Mouse (Mus musculus) kidney, postnatal 4 days (tissue): ENCODE measurements around the gene Serpine2.

Experiments
- DNase-seq, 2 experiments: peaks; one replicate each; pipeline ENCODE4 v3.0.0; 2021; ENCODE audit warnings: mixed read lengths in 2 of 2

The Serpine2 gene

DNA sequence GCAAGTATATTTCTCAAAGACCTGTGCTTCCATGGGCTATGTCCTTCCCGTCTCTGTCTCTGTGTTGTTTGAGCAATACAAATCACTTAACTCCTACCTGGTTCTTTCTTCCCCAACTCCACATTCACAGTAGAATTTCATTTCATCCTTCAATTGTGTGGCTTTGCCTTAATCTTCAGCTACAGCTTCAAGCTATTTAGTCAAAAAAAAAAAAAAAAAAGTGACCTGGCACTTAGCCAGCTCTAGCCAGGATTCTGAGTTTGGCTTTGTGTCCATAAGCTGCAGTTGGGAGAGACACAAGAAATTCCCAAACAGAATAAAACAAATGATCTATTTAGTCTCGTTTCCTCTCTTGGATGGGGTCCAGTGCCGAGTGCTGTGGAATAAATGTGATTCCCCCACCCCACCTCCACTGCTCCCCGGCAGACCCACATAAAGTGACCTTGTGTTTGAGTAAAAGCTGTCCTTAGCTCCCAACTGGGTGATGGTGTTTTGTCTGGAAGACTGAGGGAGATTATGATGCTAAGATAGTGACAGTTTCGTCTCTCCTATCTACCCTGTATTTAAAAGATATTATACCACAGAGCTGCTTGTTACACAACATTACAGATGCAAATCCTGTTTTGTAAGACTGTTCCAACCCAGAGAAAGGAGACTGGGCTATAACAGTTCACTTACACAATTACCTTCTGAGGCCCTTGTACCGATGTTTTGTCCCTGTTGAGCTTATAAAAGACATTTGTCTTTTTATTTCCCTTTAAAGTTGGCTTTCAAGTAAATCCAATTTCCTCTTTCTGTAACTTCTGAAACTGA lies at the start of gene Serpine2:
Serpine2 (minus strand) TSS at position 51 of the 813 bp plus-strand sequence.
- peak; percentile 29 to 48 for DNase-seq

DNA sequence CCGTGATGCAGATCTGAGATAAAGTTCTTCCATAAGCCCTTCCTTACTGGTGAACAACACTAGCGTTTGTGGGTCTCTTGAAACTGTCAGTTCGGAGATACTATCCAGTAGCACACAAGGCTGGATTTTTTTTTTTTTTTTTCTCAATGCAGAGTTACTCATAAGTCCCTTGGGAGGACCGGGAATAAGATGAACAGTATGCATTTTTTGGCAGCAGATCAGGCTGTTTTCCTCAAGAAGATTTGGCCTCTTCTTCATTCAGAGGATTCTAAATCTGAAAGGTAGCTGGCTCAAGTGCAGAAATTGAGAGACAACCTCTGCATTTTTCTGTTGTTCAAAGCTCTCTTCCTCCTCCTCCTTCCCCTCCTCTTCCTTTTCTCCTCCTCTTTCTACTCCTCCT lies 46.8 kb upstream of the Serpine2 start:
- DNase-seq = no peak

DNA sequence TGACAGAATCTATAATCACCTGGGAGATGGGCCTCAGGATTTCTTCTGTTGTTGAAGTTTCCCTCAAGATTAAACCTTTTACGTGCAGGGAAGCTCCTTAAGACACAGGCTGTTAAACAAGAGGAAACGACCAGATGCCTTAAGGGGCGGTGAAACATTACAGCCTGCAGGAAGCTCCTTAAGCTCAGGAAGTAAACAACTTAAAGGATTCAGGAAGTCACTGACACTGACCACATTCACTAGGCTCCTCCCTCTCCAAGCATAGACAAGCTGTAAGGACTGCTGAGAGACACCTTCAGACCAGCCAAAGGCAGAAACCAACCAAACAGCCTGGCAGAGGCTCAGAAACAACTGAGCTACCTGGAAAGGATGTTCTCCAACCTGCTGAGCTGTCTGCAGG lies 44.3 kb upstream of the Serpine2 start:
- DNase-seq = no peak

DNA sequence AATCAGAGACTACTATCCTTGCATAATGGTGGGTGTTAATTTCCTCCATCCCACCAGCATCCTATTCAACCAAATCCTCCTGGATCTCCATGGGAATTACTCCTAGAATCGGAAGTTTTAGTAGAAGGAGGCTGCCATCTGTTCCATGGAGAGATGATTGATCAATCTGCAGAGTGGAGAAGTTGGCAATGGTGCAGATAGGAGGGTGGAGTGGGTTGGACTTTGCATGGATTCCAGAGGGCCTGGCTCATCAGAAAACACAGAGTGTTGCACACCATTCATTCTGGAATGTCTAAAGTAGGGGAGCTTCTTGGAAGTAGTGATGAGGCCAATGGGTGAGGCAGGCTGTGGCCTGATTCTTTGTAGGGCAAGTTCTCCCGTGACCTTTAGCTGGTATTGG lies 41.9 kb upstream of the Serpine2 start:
- no peak for DNase-seq

DNA sequence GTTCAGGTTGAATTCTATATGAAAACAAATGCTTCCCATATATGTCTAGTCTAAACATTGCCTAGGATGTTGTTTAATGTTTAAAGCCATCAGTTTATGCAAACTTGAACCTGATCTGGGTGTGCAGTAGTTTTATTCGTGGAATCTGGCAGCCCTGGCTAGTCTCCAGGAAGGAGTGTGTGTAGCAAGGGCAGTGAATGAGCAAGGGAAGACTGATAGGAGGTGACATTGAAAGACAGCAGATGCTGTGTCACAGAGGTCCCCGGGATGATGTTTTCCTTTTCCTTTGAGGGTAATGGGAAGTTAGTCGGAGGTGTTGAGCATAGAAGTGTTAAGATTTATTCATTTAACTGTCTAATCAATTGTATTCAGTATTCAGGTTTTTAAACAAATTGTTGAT lies 21.7 kb upstream of the Serpine2 start:
- DNase-seq = no peak

DNA sequence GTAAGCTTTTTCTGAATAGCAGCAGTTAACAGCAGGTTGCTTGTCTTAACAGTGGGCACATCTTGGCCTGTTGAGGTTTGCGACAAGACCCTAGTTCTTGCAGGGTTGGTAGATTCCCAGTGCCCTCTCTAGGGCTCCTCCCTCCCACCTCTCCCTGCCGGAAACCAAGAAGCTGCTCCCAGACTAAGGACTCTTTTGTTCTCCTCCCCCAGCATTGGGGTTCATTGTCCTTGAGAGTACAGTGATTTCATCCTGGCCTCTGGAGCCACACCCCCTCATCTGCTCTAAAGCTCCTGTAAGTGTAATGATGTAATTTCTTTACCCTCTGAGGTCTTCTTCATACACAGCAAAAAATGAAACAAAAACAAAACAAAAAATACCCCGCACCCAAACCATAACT lies 13.8 kb upstream of the Serpine2 start:
- no peak for DNase-seq

DNA sequence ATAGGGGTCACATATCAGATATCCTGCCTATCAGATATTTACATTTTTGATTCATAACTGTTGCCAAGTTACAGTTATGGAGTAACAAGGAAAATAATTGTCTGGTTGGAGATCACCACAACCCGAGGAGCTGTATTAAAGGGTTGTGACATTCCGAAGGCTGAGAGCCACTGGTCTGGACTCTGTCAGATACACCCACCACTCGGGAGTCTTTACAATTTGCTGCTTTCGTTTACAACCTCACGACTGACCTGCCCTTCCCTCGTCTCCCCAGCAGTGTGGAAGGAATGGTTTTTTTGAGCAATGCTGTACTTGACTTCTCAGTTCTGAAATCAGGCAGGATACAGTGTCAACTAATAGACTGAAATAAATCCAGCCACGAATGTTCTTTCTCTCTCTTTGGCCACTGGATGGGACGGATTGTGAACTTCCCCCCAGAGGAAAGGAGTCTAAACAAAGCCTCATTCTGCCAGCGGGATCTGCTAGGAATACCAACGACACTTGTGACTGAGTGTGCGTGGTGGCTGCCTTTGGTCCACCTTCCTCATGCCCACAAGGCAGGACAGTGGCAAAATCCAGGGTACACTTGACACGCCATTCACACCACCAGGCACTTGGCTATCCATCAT lies 455 bp downstream of the Serpine2 start:
- no peak for DNase-seq

DNA sequence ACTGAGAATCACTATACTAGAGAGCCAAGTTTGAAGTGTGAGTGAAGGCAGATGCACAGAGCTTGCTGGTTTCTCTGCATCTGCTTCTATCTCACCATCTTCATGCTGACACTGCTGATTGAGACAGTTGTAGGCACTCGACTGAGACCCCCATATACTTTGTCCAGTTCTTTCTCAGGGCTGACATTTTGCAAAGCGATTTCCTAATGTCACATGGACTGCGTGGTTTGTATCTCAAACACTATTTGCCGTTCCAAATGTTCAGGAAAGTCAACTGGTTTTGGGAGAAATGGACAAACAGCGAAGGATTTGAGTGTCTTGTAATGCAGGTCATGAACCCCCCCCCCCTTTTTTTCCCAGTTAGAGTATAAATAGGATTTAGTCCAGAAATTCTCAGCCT lies 1.0 kb downstream of the Serpine2 start:
- DNase-seq = no peak

DNA sequence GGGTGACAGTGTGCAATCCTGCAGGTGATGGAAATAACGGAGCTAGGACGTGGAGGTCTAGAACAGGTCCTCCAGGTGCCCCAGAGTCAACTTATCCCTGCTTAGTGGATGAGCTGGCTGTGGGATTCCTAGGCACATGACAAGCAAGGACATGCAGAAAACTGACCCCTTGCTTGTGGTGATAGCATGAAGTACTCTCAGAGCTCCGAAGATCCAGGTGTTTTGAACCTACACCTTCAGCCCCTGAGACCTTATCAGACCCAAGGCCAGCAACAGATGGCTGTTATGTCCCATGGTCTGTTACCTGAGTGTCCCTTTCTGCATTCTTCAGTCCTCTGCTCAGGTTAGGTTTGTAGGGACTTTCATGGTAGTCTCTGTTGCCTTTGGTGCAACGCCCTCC lies 2.0 kb downstream of the Serpine2 start:
- peak in 1 of 2 experiments; percentile 13 for DNase-seq

DNA sequence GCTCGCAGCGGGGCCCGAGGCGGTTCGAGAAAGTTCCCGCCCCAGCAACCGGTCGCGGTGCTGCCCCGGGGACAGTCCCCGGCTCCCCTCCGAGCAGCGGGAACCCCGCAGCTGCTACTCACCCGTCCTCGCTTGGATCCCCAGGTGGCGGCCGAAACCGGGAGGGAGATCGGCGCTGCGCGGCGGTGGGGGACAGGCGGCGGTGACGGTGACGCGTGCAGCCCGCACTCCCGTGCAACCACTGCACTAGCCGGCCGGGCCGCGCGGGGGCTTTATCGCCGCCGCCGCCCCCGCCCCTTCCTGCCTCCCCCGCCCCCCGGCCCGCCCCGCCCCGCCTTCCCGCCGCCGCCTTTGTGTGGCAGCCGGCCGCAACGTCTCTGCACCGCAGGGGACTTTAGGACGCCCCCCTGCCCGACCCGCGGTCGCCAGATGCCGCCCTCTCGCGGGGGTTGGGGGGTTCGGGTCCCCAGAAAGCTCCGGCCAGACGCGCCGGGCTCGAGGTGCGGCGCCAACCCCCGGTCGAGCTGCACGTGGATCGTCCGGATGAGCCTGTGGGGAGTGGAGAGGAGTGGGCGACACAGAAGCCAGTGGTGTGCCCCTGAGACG lies 2.5 kb downstream of the Serpine2 start:
- DNase-seq = peak; percentile 67 to 74

DNA sequence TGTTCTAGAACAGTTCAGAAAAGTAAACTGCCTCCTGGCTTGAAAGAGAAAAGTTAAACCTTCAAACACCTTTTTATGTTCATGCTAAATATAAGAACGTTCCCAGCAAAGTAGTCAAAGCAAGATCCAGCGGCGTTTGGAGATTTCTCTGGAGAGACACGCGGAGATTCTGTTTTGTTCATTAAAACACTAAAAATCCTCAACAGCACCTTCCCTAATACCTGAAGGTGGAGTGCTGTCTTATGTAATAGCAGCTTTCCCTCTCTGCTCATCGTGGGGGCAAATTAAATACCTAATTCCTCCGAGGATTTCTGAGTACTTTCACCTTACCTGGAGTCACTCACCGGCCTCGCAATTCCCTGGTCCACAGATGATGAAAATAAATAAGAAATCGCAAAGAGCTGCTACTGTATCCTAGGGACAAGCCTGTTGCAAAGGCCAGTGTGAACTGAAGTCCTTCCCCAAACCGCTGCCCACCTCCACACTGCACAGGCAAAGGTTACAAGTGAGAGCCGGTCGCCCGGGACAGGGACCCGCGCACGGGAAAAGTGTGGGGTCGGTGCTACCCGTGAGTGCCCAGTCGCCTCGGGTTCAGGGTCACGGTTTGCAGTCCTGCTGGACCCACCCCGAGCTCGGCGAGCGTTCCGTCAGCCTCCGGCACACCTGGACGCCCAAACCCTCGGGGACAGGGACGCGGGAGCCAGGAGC lies 3.1 kb downstream of the Serpine2 start:
- DNase-seq = no peak

DNA sequence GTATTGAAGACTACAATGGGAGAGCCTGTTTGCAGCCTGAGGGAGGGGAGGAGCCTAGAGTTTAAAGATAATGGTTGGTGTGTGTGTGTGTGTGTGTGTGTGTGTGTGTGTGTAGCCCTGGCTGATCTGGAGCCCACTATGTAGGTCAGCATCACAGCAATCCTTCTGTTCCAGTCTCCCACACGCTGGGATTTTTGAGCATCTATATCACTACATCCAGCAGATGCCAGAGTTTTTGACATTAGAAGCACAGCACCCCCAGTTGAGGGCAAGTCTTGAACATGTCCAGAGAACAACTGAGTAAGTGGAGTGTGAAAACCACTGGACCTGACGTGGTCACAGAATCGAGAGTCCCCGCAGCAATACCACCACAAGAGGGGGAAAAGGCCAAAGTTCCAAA lies 4.2 kb downstream of the Serpine2 start:
- DNase-seq = no peak

DNA sequence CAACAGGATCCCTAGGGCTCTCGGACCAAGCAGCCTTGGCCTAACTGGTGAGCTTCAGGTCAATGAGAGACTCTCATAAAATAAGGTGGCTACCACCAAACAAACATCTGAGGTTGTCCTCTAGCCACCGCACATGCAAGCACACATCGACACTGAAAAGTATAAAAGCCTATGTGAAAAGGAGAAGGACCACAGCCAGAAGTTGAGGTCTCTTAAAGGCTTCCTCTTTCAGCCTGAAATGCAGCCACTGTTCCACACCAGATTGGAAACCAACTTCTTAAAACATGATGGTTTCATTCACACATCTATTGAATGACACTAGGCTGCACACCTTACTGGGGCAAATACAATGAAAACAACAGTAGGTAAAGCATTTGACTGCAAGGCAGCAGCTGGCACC lies 7.5 kb downstream of the Serpine2 start:
- DNase-seq = no peak

DNA sequence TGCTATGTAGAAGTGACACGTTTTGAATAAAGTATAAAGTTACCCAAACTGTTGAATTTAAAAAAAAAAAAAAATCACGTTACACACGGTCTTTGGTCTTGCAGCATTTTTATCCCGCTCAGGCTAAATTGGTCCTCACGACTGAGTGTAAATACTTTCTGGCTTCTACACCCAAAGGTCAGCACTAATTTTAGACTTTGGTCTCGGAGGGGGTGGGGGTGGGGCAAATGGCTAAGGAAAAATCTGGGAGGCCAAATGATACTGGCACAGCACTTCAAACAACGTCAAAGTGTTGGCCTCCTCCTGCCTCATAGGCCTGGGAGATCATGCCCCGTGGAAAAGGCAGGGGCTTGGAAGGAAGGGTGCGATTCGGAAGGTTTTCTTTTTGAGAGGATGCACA lies 10.6 kb downstream of the Serpine2 start:
- DNase-seq = no peak

DNA sequence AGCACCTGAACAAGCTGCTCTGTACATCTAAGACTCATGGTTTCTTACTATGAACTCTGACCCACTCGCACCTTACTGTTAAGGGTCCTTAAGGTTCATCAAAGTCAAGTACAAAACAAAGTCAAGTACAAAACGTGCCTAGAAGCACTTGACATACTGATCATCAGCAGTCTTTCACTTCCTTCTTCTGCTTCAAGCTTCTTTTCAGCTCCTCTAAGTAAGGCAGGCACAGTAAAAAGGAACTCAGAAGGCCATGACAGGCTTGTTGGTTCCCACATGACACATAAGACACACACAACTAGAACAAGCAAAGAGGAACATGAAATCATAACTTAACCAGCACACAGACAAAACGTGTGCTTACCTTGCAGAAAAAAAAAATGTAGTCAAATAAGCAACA lies 12.3 kb downstream of the Serpine2 start:
- DNase-seq = no peak

DNA sequence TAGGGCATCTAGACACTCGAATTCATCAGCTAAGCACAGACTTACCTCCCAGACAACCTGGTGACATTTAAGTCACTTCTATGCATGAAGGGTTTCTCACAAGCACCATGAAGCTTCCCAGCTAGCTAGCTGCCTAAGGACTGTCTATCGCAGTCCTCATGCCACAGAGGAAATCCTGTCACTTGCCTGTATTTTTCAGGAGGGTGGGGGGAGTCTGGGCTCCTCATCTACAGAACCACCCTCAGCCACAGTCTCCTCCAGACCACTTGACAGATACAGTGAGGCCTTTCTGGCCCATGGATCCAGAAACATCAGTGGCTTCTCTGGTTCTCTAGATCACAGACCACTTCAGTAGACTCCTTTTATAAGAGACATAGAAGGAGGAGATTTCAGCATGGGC lies 14.1 kb downstream of the Serpine2 start:
- DNase-seq = no peak

DNA sequence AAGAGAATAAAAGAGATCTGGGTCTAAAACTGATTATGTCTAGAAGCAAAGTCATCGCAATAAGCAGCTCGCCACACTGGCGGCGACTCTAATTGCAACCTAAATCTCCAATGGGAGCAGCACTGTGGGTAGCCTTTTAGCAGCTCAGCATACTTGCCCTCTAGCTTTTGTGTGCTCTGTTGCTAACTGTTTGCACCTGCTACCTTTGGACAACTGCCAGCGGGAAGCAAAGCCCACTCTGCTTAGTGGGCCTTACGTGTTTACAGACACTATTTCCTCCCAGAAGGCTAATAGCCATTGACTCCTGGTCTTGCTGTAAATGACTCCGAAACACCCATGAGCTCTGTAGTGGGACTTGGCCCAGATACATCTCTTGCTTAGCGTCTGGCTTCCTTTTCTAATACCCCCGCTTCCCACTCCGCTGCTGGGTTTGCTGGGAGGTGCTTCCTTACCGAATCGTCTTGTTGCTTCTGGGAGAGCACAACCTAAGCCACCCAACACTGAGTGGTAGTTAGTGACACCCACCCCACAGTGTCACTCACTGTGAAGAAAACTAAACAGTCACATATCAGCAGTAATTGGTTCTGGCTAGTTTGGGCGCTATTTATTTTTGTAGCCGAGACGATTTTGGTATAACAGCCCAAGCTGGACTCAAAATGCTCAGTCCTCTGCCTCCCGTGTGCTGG lies 28.1 kb downstream of the Serpine2 start:
- no peak for DNase-seq

DNA sequence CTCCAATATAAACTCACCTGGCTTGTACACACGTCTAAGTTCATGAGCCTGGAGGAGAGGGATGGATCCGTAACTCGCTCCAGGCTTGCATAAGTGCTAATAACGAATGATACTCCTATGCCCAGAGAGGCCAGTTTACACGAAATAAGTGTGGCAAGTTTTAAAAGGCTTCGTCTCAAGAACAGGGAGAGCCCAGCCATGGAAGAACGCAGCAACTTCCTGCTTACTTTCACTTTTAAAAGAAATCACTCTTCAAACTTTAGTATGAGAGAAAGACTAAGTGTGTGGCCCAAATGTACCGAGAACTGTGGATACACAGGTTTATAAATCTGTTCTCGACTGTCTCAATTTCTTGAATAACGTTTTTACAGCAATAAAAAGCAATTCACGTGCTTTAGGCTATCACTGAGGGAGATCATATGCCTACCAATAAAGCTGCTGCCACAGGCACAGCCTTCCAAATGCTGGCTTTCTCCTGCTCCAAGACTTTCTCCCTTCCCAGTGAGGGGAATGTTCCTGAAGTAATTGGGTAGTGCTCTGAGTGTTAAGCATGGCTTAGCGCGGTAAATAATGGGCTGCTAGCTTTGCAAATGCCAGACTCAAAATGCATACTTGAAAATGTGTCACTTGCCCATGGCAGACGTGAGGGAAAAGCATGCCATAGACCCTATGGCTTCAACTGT lies 36.9 kb downstream of the Serpine2 start:
- DNase-seq = peak in 1 of 2 experiments; percentile 22

DNA sequence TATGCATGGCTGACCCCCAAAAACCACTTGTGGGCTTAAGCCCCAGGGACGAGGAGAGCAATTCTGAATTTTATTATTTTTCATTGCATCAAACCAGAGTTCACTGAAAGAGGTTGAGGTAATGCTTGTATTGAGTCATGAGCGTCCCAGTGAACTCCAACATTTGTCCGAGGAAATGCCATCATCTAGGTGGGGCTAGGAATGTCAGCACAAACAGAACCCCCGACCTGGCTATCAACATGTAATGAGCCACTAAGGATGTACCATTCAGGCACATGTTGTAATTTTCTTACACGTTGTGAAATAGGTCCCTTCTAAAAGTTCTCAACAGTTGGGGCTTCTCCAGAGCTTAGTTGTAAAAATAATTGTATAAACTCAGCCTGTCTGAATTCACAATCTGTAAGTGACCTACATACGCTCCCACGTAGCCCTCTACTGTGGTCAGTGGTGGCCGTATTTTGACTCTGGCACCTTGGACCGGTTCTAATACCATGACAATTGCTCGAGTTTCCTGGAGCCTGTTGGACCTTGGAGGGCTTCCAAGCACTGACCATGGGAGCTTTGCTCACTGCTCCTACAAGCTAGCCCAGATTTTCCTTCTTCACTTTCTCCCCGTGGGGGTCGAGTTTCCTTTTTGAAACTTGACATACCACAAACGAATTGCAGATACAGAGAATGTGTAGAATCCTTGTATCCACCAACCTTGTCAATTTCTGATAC lies 38.0 kb downstream of the Serpine2 start:
- DNase-seq = peak; percentile 73 to 79

DNA sequence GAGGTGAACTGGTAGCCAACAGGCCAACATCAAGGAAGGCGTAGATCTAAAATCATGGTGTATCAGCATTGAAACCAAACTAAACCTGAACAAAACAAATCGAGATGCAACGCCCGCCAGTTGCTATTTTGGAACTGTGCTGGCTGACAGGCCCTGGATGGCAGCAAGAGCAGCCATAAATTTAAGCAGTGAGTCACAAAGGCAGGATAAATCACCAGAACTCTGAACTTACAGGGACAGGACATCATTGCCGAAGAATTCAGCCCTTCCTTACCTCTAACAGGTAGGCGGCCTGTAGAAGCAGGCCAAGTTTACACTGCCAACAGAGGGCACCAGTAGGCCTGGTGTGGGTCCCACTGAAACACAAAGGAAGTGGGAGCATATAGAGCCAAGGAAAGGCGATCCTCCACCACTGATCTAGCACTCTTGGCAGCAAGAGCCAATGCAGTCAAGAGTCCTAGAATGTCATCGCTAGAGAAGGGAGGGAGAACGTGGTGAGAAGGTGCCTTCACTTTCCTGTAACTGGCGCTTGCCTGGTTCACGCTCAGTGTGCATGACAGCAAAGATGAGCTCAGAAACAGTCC lies 41.6 kb downstream of the Serpine2 start:
- DNase-seq = no peak

DNA sequence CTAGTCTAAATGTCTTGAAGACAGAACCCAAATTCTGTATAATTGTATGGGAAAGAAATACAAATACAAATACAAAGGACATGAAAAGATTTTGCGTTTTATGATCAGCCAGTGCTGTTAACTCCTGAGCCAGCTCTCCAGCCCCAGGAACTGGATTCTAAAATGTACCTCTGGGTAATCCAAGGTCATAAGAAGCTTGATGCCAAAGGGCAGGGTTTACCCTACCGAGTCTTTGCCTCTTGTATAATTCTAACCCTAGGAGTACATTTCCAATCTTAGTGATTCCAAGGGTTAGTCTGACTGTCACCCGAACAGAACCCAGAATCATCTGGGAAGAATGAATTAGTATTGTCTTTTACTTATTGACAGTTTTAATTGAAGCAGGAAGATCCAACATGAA lies 45.5 kb downstream of the Serpine2 start:
- DNase-seq = no peak
